Mouse (Mus musculus): ENCODE results near the gene Epyc.

Gene Epyc

DNA sequence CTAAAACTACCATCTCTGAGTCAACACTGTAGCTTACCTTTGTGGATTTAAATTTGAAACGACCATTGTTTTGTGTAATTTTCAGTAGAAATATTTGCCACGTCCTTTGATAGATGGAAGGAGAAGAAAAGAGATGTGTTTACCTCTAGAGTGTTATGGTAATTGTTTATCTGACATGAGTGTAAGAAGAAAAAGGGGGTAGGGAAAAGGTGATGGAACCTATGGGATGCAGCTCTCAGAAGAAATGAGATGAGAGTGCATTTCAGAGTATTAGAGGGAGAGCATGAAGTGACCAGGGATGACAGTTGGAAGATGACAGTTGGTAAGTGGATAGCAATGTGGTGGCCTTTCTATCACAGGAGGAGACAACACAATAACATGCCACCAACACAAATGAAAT is at the start of gene Epyc:
Epyc (plus strand) TSS at position 301 of the 400 bp plus-strand sequence.
- no peak for DNase-seq (ENCODE audit: low read depth)

DNA sequence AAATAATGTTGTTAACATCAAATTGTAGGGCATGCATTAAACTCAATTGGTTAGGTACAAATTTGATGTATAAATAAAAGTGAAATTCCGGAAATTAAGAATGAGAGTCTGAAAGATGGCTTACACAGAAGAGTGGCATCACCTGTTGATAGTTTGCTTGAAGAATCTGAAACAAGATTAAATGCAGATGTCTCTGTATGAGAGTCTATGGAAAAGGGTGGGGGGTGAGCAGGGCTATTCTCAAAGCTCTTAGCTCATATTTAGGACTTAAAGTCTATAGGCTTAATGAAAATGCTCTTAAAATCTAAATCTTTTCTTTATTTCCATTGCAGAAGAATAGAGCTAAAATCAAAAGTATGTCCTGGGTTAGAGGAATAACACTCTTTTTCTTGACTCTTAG is 48.2 kb upstream of the Epyc start:
- DNase-seq (ENCODE audit: low read depth): no peak

DNA sequence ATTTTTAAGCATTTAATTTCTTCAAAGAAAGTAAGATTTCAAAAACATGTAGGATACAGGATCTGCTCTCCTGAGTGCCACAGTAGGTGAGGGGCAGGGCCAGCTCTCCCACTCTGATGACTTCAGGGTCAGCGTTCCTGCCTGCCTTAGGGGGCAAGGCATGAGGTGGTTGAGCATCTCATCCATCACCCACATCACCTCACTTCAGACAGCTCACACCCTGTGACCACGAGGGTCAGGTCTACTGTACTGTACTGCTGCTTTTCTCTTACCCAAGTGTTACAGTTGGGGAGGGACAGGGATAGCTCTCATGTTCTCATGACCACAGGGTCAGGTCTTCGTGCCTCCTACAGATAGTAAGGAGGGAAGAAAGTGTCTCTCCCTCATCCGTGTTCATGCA is 42.1 kb upstream of the Epyc start:
- no peak for DNase-seq (ENCODE audit: low read depth)

DNA sequence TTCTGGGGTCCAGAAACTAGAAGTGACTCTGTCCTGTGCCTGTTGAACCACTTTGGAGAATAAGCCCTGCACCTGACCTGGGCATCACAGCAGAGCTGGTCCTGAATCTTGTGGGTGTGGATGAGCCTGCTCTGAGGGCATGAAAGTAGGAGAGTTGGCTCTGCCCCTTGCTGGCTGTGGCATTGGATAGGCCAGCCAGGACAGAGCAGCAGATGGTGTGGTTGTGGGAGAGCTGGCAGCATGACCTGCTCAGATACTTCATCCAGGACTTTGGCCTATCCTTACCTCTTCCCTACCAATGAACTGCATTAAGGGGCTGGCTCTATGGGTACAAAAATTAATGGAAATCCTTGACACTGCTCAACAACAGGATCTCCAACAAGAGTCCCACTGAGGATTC is 40.6 kb upstream of the Epyc start:
- DNase-seq (ENCODE audit: low read depth): no peak

DNA sequence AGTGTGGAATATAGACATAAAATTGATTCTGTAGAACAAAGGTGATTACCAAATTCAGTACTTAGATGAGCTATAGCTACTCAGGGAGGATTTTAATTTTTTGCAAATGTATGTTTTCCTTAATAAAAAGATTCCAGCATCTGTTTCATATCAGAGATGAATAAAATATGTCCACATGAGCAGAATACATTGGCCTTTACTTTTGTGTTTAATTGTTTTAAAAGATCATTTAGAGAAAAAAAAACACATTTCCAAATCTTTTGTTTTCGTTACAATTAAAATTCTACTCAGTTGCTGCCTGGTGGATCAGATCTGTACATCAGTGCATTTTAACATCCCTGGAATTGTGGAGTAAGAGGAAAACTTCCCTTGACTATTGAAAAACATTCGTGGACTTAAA is 37.3 kb upstream of the Epyc start, which contains the start of gene Kera:
Kera (plus strand) TSS at position 301 of the 400 bp plus-strand sequence.
- DNase-seq (ENCODE audit: low read depth): no peak

DNA sequence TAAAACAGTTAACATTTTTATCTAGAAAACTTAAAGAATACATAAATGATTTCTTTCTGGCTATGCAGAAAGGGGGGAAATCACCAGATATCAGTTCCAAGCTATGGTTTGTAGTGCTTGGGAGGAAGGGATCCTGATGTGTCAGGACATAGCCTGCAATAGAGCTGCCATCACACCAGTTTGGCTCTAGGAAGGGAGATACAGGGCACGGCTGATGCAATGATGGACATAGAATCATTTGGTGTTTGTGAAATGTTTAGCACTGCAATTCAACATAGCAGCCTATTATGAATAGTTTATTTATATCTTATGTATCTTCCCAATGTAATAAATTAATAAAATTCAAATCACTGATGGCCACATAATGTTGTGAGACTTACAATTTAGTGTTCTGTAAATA is 21.5 kb upstream of the Epyc start:
- no peak for DNase-seq (ENCODE audit: low read depth)

DNA sequence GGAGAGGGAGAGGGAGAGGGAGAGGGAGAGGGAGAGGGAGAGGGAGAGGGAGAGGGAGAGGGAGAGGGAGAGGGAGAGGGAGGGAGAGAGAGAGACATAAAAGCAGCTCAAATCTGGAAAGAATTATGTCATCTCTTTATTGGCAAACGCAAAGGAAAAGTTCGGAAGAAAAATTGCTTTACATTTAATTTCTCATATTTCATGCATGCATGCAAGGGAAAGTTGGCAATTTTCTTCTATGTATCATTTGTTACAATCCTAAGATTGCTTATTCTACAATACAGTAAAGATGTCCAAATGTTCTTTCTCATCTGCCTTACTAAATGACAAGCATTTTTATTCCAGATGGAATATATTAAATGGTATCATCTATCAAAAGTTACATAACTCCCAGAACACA is 19.5 kb upstream of the Epyc start:
- no peak for DNase-seq (ENCODE audit: low read depth)

DNA sequence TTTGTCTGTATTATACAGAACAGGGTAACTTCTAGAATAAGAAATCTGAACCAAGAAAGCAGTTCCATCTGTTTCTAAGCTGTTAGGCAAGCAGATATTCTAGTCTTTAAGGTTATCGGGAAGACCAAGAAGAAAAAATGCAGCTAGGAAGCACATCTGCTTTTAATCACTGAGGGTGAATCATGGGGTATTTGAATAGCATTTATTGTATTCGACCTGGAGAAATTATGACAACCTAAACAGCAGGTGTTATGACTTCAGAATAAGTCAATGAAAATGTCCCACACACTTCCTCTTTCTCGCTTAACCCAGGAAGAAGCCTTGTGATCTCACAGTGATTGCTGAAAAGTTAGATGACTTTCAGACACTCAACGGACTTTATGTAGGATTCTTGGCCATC is 18.8 kb upstream of the Epyc start:
- no peak for DNase-seq (ENCODE audit: low read depth)

DNA sequence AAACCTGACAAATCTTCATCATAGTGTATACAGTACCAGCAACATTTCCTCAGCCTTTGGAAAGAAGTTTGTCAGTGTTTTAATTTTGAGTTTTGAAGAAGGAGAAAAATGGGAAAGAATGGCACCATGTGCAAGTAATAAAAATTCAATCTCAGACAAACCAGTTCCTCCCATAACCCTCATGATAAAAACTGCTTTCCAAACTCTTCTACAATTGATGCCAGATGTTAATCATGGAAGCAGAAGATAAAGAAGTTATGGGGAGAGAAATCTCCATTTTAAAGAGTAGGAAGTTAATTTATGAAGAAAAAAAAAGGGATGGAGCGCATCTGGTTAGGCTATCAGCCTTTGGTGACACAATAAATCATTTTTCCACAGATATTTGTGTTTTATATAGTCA is 17.3 kb upstream of the Epyc start:
- no peak for DNase-seq (ENCODE audit: low read depth)

DNA sequence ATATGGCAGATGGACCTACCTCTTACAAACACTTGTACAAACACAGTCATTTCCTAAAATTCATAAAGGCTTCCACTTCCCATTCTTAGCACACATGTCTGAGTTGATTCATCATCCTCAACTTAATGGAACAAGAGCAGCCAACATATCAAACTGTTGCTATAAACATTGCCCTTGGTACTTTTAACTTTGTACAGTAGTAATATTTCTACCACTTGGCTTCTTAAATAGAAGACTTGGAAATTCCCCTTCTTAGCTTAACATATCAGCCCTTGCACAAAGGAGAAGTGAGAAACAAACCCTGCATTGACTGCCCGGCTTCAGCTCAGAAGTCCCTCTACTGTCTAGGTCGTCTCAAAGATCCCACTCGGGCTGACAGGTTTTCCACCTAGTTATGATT is 12.8 kb upstream of the Epyc start:
- DNase-seq (ENCODE audit: low read depth): no peak

DNA sequence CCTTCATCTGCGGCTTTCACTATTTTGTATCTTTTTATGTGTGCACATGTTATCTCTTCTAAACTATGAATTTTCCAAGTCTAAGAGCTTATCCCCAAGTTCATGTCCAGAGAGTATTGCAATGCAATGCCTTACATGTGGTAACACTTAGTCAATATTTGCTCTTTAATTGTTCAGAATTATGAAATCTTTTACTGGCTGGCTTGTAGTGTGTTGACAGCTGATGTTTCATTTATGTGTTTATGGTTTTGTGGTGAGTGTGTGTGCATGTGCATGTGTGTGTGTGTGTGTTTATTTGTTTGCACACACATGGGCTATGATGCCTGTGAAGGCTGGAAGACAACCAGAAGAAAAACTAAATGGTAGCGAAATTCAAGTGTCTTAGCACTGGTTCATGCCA is 1.9 kb upstream of the Epyc start:
- no peak for DNase-seq (ENCODE audit: low read depth)

DNA sequence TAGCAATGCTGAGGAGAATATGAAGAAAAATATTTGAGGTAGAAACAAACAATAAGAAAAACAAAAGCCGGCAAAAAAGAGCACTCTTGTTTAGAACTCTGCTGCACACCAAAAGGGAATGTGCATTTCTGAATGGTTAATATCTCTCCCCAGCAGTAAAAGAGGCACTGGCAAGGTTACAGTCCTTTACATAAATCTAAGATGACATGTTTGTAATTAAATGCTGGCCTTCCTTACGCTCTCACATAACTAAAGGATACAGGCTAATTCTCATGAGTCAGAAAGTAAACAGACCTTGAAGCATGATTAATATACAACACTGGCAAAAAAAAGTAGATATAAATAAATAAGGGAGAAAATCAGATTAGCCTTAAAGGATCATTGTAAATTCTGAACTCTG is 6.5 kb downstream of the Epyc start:
- DNase-seq (ENCODE audit: low read depth): no peak

DNA sequence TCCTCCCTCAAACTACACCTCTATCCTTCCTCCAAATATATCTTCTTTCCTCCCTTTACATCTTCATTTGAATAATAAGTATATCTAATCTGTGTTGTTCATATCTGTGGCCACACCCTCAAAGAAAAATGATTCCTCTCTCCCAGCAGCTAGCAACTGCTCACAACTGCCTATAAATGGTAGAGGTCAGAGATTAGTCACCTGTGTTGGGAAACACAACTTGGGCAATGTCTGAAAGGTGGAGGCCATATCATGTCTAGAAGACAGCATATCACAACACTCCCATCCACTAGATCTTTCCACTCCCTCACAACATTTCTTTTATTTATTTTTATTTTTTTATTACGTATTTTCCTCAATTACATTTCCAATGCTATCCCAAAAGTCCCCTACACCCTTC is 15.6 kb downstream of the Epyc start:
- DNase-seq (ENCODE audit: low read depth): no peak

DNA sequence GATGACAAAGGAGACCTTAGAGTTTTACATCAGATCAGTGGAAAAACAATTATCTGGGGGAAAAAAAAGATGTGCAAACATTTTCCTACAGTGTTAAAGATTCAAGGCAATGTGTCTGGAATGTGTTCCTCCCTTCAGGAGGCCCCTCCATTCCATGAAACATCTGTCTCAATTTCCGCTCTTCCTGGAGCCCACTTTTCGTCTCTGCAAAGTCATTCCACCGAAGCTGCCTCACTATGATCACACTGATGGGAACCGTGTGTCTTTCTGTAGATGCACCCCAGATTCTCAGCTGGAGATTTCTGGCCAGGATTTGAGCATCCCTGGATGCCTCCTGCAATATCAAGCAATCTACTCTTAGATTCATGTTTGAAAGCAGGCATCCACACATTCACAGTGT is 24.8 kb downstream of the Epyc start:
- no peak for DNase-seq (ENCODE audit: low read depth)

DNA sequence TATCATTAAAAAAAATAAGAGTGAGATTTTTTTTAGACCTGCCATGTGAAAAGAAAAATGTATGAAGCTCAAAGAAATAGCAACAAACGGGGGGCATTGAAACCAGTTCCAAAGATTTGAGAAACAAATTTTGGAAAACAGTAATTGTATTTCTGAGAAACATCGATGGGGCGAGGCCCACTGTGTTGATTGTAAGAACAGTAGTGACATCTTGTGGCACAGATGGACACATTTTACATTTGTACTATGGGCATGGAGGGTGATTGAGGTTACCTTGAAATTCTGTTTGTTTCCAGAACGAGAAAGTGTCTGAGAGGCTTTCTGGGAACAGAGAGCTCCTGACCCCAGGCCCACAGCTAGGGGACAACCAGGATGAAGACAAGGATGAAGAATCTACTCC is 26.3 kb downstream of the Epyc start:
- DNase-seq (ENCODE audit: low read depth): no peak

DNA sequence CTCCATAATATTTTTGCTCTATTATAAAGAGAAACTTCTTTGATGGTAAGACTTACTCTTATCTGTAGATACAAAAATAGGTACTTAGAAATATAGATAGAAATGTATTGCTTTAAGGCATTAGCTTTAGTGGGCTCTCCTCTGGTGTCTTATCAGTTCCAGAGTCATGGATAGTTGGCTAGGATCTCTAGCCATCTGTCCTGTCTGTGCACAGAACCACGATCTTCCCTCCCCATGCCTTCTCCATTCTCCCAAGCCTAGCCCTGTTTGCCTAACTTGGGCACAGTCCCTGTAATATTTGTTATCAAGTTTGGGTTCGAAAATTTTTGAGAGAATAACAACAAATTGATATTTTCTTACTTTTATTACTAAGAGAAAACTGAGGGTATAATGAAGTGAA is 29.4 kb downstream of the Epyc start:
- DNase-seq (ENCODE audit: low read depth): no peak

DNA sequence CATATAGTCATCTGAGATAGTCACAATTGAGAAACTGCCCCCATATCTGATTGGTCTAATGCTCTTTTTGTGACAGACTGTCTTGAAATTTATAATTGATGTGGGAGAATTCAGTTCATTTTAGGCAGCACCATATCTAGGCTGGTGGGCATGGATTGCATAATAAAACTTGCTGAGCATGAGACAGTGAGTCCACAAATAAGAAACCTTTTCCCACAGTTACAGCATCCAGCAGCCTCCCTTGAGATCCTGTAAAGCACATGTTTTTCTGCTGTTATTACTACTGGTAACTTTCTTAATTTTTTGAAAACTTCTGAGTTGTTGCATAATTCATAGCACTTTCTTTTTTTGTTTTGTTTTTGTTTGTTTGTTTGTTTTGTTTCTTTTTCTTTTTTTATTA is 39.1 kb downstream of the Epyc start:
- DNase-seq (ENCODE audit: low read depth): no peak

DNA sequence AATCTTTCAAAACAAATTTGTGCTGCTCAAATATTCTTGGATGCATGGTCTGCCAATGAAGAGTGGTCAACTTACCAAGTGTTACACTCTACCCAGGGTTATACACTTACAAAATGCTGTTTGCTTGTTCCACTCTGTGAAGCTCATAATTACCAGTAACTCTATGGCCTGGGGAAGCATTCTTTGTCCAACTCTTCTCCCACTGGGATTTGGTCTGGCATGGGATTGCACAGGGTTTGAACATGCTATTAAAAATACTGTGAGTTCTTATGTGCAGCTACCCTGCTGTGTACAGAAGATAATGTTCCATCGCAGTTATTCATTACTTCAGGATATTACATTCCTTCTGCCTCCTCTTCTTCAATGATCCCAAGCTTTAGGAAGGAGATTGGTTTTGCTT is 43.3 kb downstream of the Epyc start:
- no peak for DNase-seq (ENCODE audit: low read depth)

DNA sequence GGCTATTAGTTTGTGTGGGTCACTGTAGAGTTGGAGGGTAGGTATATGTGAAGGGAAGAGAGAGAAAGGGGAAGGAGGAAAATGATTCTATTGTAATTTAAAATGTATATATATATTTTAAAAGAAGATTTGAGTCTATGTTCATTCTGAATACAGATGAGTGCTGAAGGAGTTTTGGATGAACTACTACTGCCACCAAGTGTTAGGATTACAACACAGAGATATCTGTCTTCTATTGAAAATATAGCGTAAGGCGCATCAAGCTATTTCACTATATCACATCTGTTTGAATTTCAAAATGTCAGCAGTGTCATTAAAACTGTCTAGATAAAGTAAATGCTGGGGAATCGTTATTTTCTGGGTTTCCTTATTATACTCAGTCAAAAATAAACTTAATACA is 45.6 kb downstream of the Epyc start:
- DNase-seq (ENCODE audit: low read depth): no peak

DNA sequence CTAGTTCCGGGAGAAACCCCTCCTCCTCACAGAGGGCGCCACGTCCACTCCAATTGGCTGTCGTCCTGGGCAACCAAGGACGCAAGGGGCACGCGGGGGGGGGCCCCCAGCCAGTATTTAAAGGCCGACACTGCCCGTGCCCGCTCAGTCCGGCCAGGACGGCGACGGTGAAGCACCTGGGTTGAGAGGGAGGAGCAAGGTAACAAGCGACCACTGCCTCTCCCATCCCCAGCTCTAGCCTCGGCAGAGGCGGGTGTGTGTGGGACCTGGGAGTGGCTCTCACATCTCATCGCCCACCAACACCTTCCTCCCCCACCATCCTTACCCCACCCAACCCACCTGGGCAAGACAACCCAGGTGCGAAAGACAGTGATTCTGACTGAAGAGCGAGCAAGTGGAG is 49.0 kb downstream of the Epyc start, which contains the start of gene Ccer1:
Ccer1 (plus strand) TSS at position 147 of the 400 bp plus-strand sequence.
- DNase-seq (ENCODE audit: low read depth): no peak

DNA sequence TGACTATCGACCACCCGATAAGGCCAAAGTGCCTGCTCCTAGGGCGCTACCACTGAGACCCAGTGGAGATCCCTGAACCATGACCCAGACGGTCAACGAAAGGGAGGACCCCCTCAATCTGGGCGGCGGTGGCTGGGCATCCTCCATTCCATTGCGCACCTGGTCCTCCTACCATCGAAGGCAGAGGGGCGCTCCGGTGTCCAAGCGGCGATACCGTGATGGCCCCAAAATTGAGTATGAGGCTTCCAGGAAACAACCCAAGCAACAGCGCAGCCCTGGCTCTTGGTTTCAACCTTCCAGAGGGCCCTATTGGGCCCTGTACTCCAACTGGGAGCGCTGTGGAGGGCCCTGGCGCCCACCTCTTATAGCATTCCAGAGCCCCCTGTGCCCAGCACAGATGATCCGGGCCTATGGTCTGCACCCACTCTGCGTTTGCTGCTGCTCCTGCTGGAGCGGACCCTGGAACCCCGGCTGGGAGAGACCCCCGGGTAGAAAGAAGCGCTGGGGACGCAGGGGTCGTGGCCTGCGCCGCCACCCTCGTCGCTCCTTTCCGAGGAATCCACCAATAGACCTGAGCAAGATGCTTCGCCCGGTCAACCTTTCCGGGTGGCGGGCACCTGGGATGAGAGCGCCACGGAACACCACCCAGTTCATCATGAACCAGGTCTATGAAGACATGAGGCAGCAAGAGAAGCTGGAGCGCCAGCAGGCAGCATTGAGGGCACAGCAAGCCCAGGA is 49.7 kb downstream of the Epyc start:
- DNase-seq (ENCODE audit: low read depth): no peak

DNA sequence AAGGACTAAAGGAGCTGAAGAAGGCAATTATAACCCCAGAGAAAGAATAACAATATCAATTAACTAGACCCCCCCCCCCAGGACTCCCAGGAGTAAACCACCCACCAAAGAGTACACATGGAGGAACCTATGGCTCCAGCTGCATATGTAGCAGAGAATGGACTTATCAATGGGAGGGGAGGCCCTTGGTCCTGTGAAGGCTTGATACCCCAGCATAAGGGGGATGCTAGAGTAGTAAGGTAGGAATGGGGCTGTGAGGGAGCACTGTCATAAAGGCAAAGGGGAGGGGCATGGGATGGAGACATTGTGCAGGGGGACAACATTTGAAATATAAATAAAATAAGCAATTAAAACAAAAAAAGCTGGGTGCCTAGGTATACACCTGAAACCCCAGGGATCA is 58.5 kb downstream of the Epyc start:
- no peak for DNase-seq (ENCODE audit: low read depth)

DNA sequence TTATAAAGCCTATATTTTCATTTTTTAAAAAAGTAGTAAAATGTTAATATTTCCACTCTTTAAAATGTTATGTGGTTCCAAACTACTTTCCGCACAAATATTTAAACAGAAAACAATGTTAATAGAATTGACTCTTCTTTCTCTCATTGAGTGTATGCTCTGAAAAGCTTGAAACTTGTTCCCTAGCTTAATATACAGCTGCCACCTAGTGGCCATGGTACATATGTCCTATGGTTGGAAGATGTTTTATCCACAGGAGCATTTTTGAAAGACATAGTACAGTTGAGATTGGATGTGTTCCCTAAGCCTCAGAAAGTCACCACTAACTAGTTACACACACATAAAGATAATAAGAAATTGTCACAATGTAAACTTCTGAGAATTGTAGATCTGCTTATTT is 60.7 kb downstream of the Epyc start:
- peak; percentile 36 for DNase-seq (ENCODE audit: low read depth)

DNA sequence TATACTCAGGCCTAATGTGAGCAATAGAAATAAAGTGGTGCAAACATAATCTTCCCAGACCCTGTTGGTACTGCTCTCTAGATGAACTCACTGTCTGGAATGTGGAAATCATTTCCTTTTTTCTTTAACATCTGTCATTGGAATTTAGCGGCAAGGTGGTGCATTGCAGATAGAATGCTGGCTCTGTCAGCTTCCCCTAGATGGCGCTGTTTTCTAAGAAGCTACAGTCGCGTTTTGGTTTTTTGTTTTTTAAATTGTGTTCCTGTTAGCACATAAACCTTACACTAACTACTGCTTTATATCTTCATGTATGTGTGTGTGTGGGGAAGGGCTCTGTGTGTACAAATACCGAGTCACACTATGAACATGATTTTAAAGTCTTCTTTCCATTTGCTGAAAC is 68.8 kb downstream of the Epyc start:
- DNase-seq (ENCODE audit: low read depth): peak; percentile 46

DNA sequence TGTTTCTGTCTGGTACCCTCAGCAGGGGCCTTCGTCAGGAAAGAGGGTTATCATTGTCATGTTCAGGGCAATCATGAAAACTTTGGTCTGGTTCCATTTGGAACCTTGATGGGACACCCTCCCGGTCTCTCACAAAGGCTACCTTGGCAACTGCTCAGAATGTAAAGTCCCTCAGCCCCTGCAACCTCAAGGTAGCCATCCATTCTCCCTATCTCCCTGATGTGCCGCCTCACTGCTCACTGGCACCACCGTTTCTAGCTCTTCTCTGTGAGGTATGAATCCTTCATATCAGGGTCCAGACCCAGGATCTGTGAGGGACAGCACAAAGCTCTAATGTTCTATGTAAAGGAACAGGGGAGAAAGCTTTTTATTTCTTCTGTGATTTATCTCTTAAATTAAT is 70.7 kb downstream of the Epyc start:
- no peak for DNase-seq (ENCODE audit: low read depth)

All from naive thymus-derived CD4-positive, alpha-beta T cell, adult 2 months (primary cell).